Comparison of ENCODE assay signal across 8 mouse cellular contexts in the genomic region with DNA sequence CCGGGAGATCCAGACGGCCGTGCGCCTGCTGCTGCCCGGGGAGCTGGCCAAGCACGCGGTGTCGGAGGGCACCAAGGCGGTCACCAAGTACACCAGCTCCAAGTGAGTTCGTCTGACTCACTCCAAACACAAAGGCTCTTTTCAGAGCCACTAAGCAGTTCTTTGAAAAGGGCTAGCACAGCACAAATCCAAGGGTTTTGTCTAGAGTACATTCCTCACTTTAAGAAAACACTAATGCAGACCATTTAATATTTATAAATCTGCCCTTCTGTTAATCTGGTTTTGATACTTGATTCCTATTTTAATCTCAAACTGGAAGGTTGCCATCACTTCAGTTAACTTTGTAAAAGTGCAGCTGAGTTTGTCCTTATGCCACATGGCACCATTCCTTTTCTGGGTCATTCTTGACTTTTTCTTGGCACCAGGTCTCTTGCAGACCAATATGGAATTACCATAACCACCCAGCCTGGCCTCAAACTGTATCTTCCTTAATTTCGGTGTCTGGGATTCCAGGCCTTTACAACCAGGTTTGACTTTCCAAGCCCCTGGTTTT. TPM values are rescaled to one million over a fixed set of nuclear protein-coding genes. Genes with fewer than 3 reads are reported as not detected.
A peak's percentile ranks its signal among the peaks of the same experiment; 100 is the strongest.
DNase-seq lines count a peak whose midpoint lies in the region; ATAC-seq and TF ChIP-seq lines count a peak whose summit lies in the region.

No protein-coding gene starts in this region.

- H3K9ac ChIP-seq in hindbrain, embryonic 12.5 days = peak overlapping the region; percentile 61
- H3K9ac ChIP-seq in midbrain, embryonic 12.5 days (replicated peaks) = peak overlapping the region; percentile 62

- DNase-seq in left cerebral cortex, adult 2 months (ENCODE audit: extremely low spot score in 1 of 2, low spot score in 2 of 2) = no peak
- DNase-seq in left cerebral cortex, adult 18-20 months (ENCODE audit: low spot score in 2 of 2) = no peak
- DNase-seq in frontal cortex, postnatal 14 days (ENCODE audit: low spot score in 2 of 2) = no peak
- no peak for DNase-seq in right cerebral cortex, postnatal 10 days (ENCODE audit: low spot score in 2 of 2)
- DNase-seq in left cerebral cortex, postnatal 36 days (ENCODE audit: low spot score in 2 of 2) = no peak

- 5% methylated on average over 11 of the region's 11 CpGs for WGBS in bone marrow, adult 2 months
- WGBS in hindbrain, embryonic 12.5 days = 2% methylated on average over 11 of the region's 11 CpGs
- 3% methylated on average over 11 of the region's 11 CpGs for WGBS in midbrain, embryonic 12.5 days

- H3K4me1 ChIP-seq in bone marrow, adult 2 months (ENCODE audit: control insufficient read depth, insufficient read depth, low read length) = no peaks in the 10 kb centered on the region; the same call in 1 of the 2 replicates
- peaks cover 19% of the 10 kb centered on the region for H3K4me1 ChIP-seq in hindbrain, embryonic 12.5 days
- H3K4me1 ChIP-seq in midbrain, embryonic 12.5 days = peaks cover 20% of the 10 kb centered on the region

- H3K27me3 ChIP-seq in hindbrain, embryonic 12.5 days = no peaks in the 10 kb centered on the region
- H3K27me3 ChIP-seq in midbrain, embryonic 12.5 days = no peaks in the 10 kb centered on the region

- peak overlapping the region; percentile 46 for H3K4me3 ChIP-seq in left cerebral cortex, adult 2 months
- H3K4me3 ChIP-seq in bone marrow, adult 2 months (replicated peaks; ENCODE audit: control insufficient read depth, low read depth, low read length) = no peak overlapping the region
- peak overlapping the region; percentile 34 for H3K4me3 ChIP-seq in hindbrain, embryonic 12.5 days
- H3K4me3 ChIP-seq in midbrain, embryonic 12.5 days = peak overlapping the region; percentile 42

- H3K9me3 ChIP-seq in hindbrain, embryonic 12.5 days (replicated peaks) = no peaks in the 10 kb centered on the region
- H3K9me3 ChIP-seq in midbrain, embryonic 12.5 days = no peaks in the 10 kb centered on the region

- H3K36me3 ChIP-seq in hindbrain, embryonic 12.5 days = no peaks in the 10 kb centered on the region
- no peaks in the 10 kb centered on the region for H3K36me3 ChIP-seq in midbrain, embryonic 12.5 days

- intact Hi-C loops in left cerebral cortex, adult 2 months (cut with DNase I) = loop anchor here (2.0 kb wide), 1 partner anchor 56 kb away; no protein-coding TSS in a partner anchor
- intact Hi-C loops in left cerebral cortex, postnatal 36 days (cut with DNase I) = loop anchor here (10.0 kb wide), 1 partner anchor 1962 kb away; a partner anchor contains a TSS

- TF ChIP-seq POLR2A in bone marrow, adult 2 months (IDR thresholded peaks at IDR 0.05; ENCODE audit: borderline replicate concordance, control insufficient read depth, low read depth, low read length) = no peak

- peak; percentile 46 for ATAC-seq in hindbrain, embryonic 12.5 days (ENCODE audit: low FRiP score)
- ATAC-seq in midbrain, embryonic 12.5 days (ENCODE audit: low FRiP score, low read depth) = peak; percentile 44

- peak overlapping the region; percentile 59 for H3K4me2 ChIP-seq in hindbrain, embryonic 12.5 days (replicated peaks)
- peak overlapping the region; percentile 57 for H3K4me2 ChIP-seq in midbrain, embryonic 12.5 days (replicated peaks)

- no peak for TF ChIP-seq CTCF in left cerebral cortex, adult 2 months (IDR thresholded peaks at IDR 0.05)
- TF ChIP-seq CTCF in bone marrow, adult 2 months (IDR thresholded peaks at IDR 0.05; ENCODE audit: control insufficient read depth, insufficient read depth, low read length) = no peak

- no peak overlapping the region for H3K27ac ChIP-seq in left cerebral cortex, adult 2 months
- peak overlapping the region; percentile 91 for H3K27ac ChIP-seq in bone marrow, adult 2 months (ENCODE audit: control insufficient read depth, insufficient read depth, low read depth, low read length, poor library complexity)
- H3K27ac ChIP-seq in hindbrain, embryonic 12.5 days = peak overlapping the region; percentile 88
- peak overlapping the region; percentile 91 for H3K27ac ChIP-seq in midbrain, embryonic 12.5 days (replicated peaks)

RNA-seq across cellular contexts. Expression of a gene that starts 0.6 kb away (rescaled TPM):
- total RNA-seq in left cerebral cortex, adult 2 months (2021) = 1 to 10 TPM; 4.8 to 5.4 TPM
- total RNA-seq in left cerebral cortex, adult 18-20 months (2021) = 1 to 10 TPM; 2.7 to 2.9 TPM
- polyA plus RNA-seq in bone marrow, adult 2 months (2011; ENCODE audit: insufficient read depth, insufficient read length, low replicate concordance, missing spikeins) = 19.6 and 68.6 TPM in 2 replicates
- 2.6 and 4.9 TPM in 2 replicates for polyA plus RNA-seq in hindbrain, embryonic 12.5 days (2016; fragmentation: Nextera tagmentation; extraction: Ambion mirVana)
- polyA plus RNA-seq in midbrain, embryonic 12.5 days (2016; fragmentation: Nextera tagmentation; extraction: Ambion mirVana) = 5.8 TPM in 2 replicates
- 1 to 10 TPM; 4.0 to 5.5 TPM for total RNA-seq in left cerebral cortex, postnatal 36 days (2021)

RNA-seq across cellular contexts. Expression of a gene that starts 5.0 kb away (rescaled TPM):
- 10 to 100 TPM; 54.6 to 74.2 TPM for total RNA-seq in left cerebral cortex, adult 2 months (2021)
- total RNA-seq in left cerebral cortex, adult 18-20 months (2021) = 10 to 100 TPM; 57.9 to 62.6 TPM
- 49.7 and 178 TPM in 2 replicates for polyA plus RNA-seq in bone marrow, adult 2 months (2011; ENCODE audit: insufficient read depth, insufficient read length, low replicate concordance, missing spikeins)
- polyA plus RNA-seq in hindbrain, embryonic 12.5 days (2016; fragmentation: Nextera tagmentation; extraction: Ambion mirVana) = 8.9 and 18.3 TPM in 2 replicates
- 6.0 and 10.1 TPM in 2 replicates for polyA plus RNA-seq in midbrain, embryonic 12.5 days (2016; fragmentation: Nextera tagmentation; extraction: Ambion mirVana)
- total RNA-seq in left cerebral cortex, postnatal 36 days (2021) = 10 to 100 TPM; 73.2 to 76.4 TPM

RNA-seq across cellular contexts. Expression of a gene that starts 6.2 kb away (rescaled TPM):
- total RNA-seq in left cerebral cortex, adult 2 months (2021) = 10 to 100 TPM; 25.4 to 32.6 TPM
- total RNA-seq in left cerebral cortex, adult 18-20 months (2021) = 10 to 100 TPM; 20.3 to 34.8 TPM
- polyA plus RNA-seq in bone marrow, adult 2 months (2011; ENCODE audit: insufficient read depth, insufficient read length, low replicate concordance, missing spikeins) = 19.2 and 21.1 TPM in 2 replicates
- polyA plus RNA-seq in hindbrain, embryonic 12.5 days (2016; fragmentation: Nextera tagmentation; extraction: Ambion mirVana) = 17.3 and 29.5 TPM in 2 replicates
- polyA plus RNA-seq in midbrain, embryonic 12.5 days (2016; fragmentation: Nextera tagmentation; extraction: Ambion mirVana) = 21.4 and 30.7 TPM in 2 replicates
- total RNA-seq in left cerebral cortex, postnatal 36 days (2021) = 10 to 100 TPM; 26.5 to 66.3 TPM

RNA-seq across cellular contexts. Expression of a gene that starts 6.5 kb away (rescaled TPM):
- 10 to 100 TPM; 23.7 to 28.5 TPM for total RNA-seq in left cerebral cortex, adult 2 months (2021)
- total RNA-seq in left cerebral cortex, adult 18-20 months (2021) = 10 to 100 TPM; 20.0 to 20.4 TPM
- 28.9 and 65.7 TPM in 2 replicates for polyA plus RNA-seq in bone marrow, adult 2 months (2011; ENCODE audit: insufficient read depth, insufficient read length, low replicate concordance, missing spikeins)
- 3.6 and 4.4 TPM in 2 replicates for polyA plus RNA-seq in hindbrain, embryonic 12.5 days (2016; fragmentation: Nextera tagmentation; extraction: Ambion mirVana)
- polyA plus RNA-seq in midbrain, embryonic 12.5 days (2016; fragmentation: Nextera tagmentation; extraction: Ambion mirVana) = 2.2 and 3.1 TPM in 2 replicates
- total RNA-seq in left cerebral cortex, postnatal 36 days (2021) = 10 to 100 TPM; 25.8 to 35.2 TPM

RNA-seq across cellular contexts. Expression of a gene that starts 12.4 kb away (rescaled TPM):
- total RNA-seq in left cerebral cortex, adult 2 months (2021) = 10 to 100 TPM; 13.9 to 19.4 TPM
- total RNA-seq in left cerebral cortex, adult 18-20 months (2021) = 10 to 100 TPM; 21.0 to 22.9 TPM
- polyA plus RNA-seq in bone marrow, adult 2 months (2011; ENCODE audit: insufficient read depth, insufficient read length, low replicate concordance, missing spikeins) = 47.4 and 58.6 TPM in 2 replicates
- 0.98 and 1.0 TPM in 2 replicates for polyA plus RNA-seq in hindbrain, embryonic 12.5 days (2016; fragmentation: Nextera tagmentation; extraction: Ambion mirVana)
- 0.97 and 1.4 TPM in 2 replicates for polyA plus RNA-seq in midbrain, embryonic 12.5 days (2016; fragmentation: Nextera tagmentation; extraction: Ambion mirVana)
- 10 to 100 TPM; 16.7 to 20.3 TPM for total RNA-seq in left cerebral cortex, postnatal 36 days (2021)
